Mouse (Mus musculus): ENCODE results near the gene Galnt17.

- TF ChIP-seq POLR2A (IDR thresholded peaks at IDR 0.05; ENCODE audit: extremely low read depth, insufficient read depth, low read length) = no peak
- no peak for TF ChIP-seq CTCF (IDR thresholded peaks at IDR 0.05; ENCODE audit: low read depth, low read length)
Observed at GRCm38 (mm10) chr5:131321286-131321685, 13.0 kb upstream of the Galnt17 start.

All from liver, adult 2 months (tissue).